Mouse (Mus musculus) CH12.LX (cell line): ENCODE measurements at regions not wholly inside any gene's neighbourhood (a gene's known extent, or its start where the extent isn't known, plus 50 kb on each side); places are given as distances from the start of the nearest gene placed in this dataset.

ENCODE experiments used
- DNase-seq: peaks from one replicate; pipeline ENCODE4 v3.0.0-alpha.2; 2013; ENCODE audit errors: extremely low read depth
- H3K27ac ChIP-seq: 2 replicates; pipeline ENCODE4 v1.5.1; 2012; ENCODE audit warnings: low read depth, mild to moderate bottlenecking, control low read depth, moderate library complexity; ENCODE audit not compliant: insufficient read depth
- H3K27me3 ChIP-seq: replicated peaks from 2 replicates; pipeline ENCODE3; 2012; ENCODE audit warnings: inconsistent platforms
- H3K36me3 ChIP-seq, 2 experiments: replicated peaks in 1 of 2; 2 replicates each; pipeline versions ENCODE3 to v1.6.1; 2012; ENCODE audit warnings: inconsistent platforms in 1 of 2, low read length in 1 of 2, mild to moderate bottlenecking in 1 of 2, mixed read lengths in 1 of 2, moderate library complexity in 1 of 2; ENCODE audit not compliant: control insufficient read depth in 1 of 2, insufficient read depth in 1 of 2
- H3K4me1 ChIP-seq, 2 experiments: 2 replicates each; pipeline ENCODE4 v1.6.1; 2012; ENCODE audit warnings: inconsistent platforms in 1 of 2, moderate library complexity in 1 of 2; ENCODE audit not compliant: insufficient read depth in 2 of 2, control insufficient read depth in 1 of 2
- H3K4me2 ChIP-seq: 2 replicates; pipeline ENCODE4 v1.6.1; 2012; ENCODE audit warnings: low read depth, mild to moderate bottlenecking, control low read depth; ENCODE audit not compliant: poor library complexity, insufficient read depth, severe bottlenecking
- H3K4me3 ChIP-seq, 3 experiments: fragments of 150-350 bp in 1 of 3; sonication (generic) in 1 of 3; replicated peaks in 1 of 3; 2 replicates each; pipeline versions ENCODE3 to v1.5.1; 2011 to 2012; ENCODE audit warnings: low read depth in 2 of 3, low read length in 2 of 3, mild to moderate bottlenecking in 2 of 3, moderate library complexity in 2 of 3, control low read depth in 1 of 3, improper control_type of control experiment in 1 of 3, inconsistent platforms in 1 of 3, mixed read lengths in 1 of 3; ENCODE audit not compliant: poor library complexity in 1 of 3
- H3K79me2 ChIP-seq: replicated peaks from 2 replicates; pipeline ENCODE4 v1.6.1; 2012; ENCODE audit warnings: mild to moderate bottlenecking, moderate library complexity; ENCODE audit not compliant: control insufficient read depth, poor library complexity, insufficient read depth, severe bottlenecking; ENCODE audit errors: extremely low read depth
- H3K9ac ChIP-seq: 2 replicates; pipeline ENCODE4 v1.6.1; 2012; ENCODE audit warnings: low read depth, mild to moderate bottlenecking, control low read depth, moderate library complexity; ENCODE audit not compliant: insufficient read depth
- H3K9me3 ChIP-seq: replicated peaks from 2 replicates; pipeline ENCODE3; 2012; ENCODE audit warnings: low read length, inconsistent platforms, mixed read lengths
- BHLHE40 ChIP-seq: IDR thresholded peaks from 2 replicates; pipeline ENCODE4 v1.6.1; 2011; ENCODE audit warnings: mild to moderate bottlenecking, low read depth, low read length, improper control_type of control experiment
- CHD1 ChIP-seq: IDR thresholded peaks from 2 replicates; pipeline ENCODE4 v1.6.1; 2012; ENCODE audit warnings: low read depth, low read length, improper control_type of control experiment, inconsistent platforms
- CHD2 ChIP-seq: IDR thresholded peaks from 2 replicates; pipeline ENCODE4 v1.6.1; 2011; ENCODE audit warnings: low read length, improper control_type of control experiment
- E2F4 ChIP-seq: IDR thresholded peaks from 2 replicates; pipeline ENCODE4 v1.6.1; 2011; ENCODE audit warnings: low read depth, low read length, improper control_type of control experiment; ENCODE audit not compliant: insufficient replicate concordance
- ELF1 ChIP-seq: IDR thresholded peaks from 2 replicates; pipeline ENCODE4 v1.6.1; 2014; ENCODE audit warnings: low read depth, mild to moderate bottlenecking, inconsistent platforms, low read length, improper control_type of control experiment
- ETS1 ChIP-seq: conservative IDR thresholded peaks from 2 replicates; pipeline ENCODE4 v1.6.1; 2012; ENCODE audit warnings: low read depth, mild to moderate bottlenecking, inconsistent platforms, low read length, improper control_type of control experiment, moderate library complexity
- HCFC1 ChIP-seq: IDR thresholded peaks from 2 replicates; pipeline ENCODE4 v1.6.1; 2012; ENCODE audit warnings: low read depth, mild to moderate bottlenecking, inconsistent platforms, low read length, improper control_type of control experiment
- JUN ChIP-seq: IDR thresholded peaks from 2 replicates; pipeline ENCODE4 v1.6.1; 2011; ENCODE audit warnings: low read depth, mild to moderate bottlenecking, low read length, improper control_type of control experiment, moderate library complexity; ENCODE audit not compliant: insufficient read depth
- MAFK ChIP-seq: IDR thresholded peaks from 2 replicates; pipeline ENCODE4 v1.6.1; 2011; ENCODE audit warnings: low read length, improper control_type of control experiment; ENCODE audit not compliant: insufficient replicate concordance
- MEF2A ChIP-seq: IDR thresholded peaks from 2 replicates; pipeline ENCODE4 v1.6.1; 2014; ENCODE audit warnings: low read depth, mild to moderate bottlenecking, inconsistent platforms, low read length, improper control_type of control experiment, borderline replicate concordance
- MXI1 ChIP-seq: IDR thresholded peaks from 2 replicates; pipeline ENCODE4 v1.6.1; 2011; ENCODE audit warnings: mild to moderate bottlenecking, low read depth, low read length, improper control_type of control experiment
- NELFE ChIP-seq: IDR thresholded peaks from 2 replicates; pipeline ENCODE4 v1.6.1; 2011; ENCODE audit warnings: low read depth, low read length, improper control_type of control experiment
- PAX5 ChIP-seq: IDR thresholded peaks from 2 replicates; pipeline ENCODE4 v1.6.1; 2012; ENCODE audit warnings: low read length, inconsistent platforms, mixed read lengths
- POLR2AphosphoS2 ChIP-seq: IDR thresholded peaks from 2 replicates; pipeline ENCODE4 v1.6.1; 2011; ENCODE audit warnings: low read depth, low read length, improper control_type of control experiment
- RAD21 ChIP-seq: IDR thresholded peaks from 2 replicates; pipeline ENCODE4 v1.6.1; 2011; ENCODE audit warnings: low read depth, mild to moderate bottlenecking, low read length, improper control_type of control experiment, moderate library complexity
- RCOR1 ChIP-seq: conservative IDR thresholded peaks from 2 replicates; pipeline ENCODE4 v1.6.1; 2012; ENCODE audit warnings: low read depth, mild to moderate bottlenecking, inconsistent platforms, low read length, improper control_type of control experiment
- TBP ChIP-seq: conservative IDR thresholded peaks from 2 replicates; pipeline ENCODE4 v1.6.1; 2011; ENCODE audit warnings: low read depth, low read length, improper control_type of control experiment
- TCF12 ChIP-seq: IDR thresholded peaks from 2 replicates; pipeline ENCODE4 v1.6.1; 2014; ENCODE audit warnings: low read depth, mild to moderate bottlenecking, inconsistent platforms, low read length, improper control_type of control experiment
- UBTF ChIP-seq: IDR thresholded peaks from 2 replicates; pipeline ENCODE4 v1.6.1; 2012; ENCODE audit warnings: low read depth, mild to moderate bottlenecking, inconsistent platforms, low read length, improper control_type of control experiment, moderate library complexity
- USF1 ChIP-seq: IDR thresholded peaks from 2 replicates; pipeline ENCODE4 v1.6.1; 2014; ENCODE audit warnings: low read depth, mild to moderate bottlenecking, inconsistent platforms, low read length, improper control_type of control experiment
- USF2 ChIP-seq: conservative IDR thresholded peaks from 2 replicates; pipeline ENCODE4 v1.6.1; 2011; ENCODE audit warnings: low read depth, low read length, improper control_type of control experiment
- ZC3H11A ChIP-seq: IDR thresholded peaks from 2 replicates; pipeline ENCODE4 v1.6.1; 2012; ENCODE audit warnings: low read depth, mild to moderate bottlenecking, inconsistent platforms, low read length, improper control_type of control experiment
- ZKSCAN1 ChIP-seq: IDR thresholded peaks from 2 replicates; pipeline ENCODE4 v1.6.1; 2012; ENCODE audit warnings: low read depth, inconsistent platforms, low read length, improper control_type of control experiment, borderline replicate concordance
- ZMIZ1 ChIP-seq: IDR thresholded peaks from 2 replicates; pipeline ENCODE4 v1.6.1; 2012; ENCODE audit warnings: low read depth, mild to moderate bottlenecking, inconsistent platforms, low read length, improper control_type of control experiment
- ZNF384 ChIP-seq: IDR thresholded peaks from 2 replicates; pipeline ENCODE4 v1.6.1; 2012; ENCODE audit warnings: low read depth, low read length, improper control_type of control experiment, inconsistent platforms
- dilution Hi-C: fragments of 300-500 bp; cut with MboI; formaldehyde crosslinking; loops from 2 replicates; pipeline ENCODE4 v1.14.3; 2020; ENCODE audit warnings: low sequenced_read_pairs; ENCODE audit not compliant: extremely low pct_unique_long_range_greater_than_20kb, extremely low pct_ligation_motif_present
- in situ Hi-C: fragments of 300-500 bp; cut with MboI; formaldehyde crosslinking; loops from 3 replicates; pipeline ENCODE4 v1.14.3; 2019; ENCODE audit warnings: low sequenced_read_pairs, low pct_ligation_motif_present, low pct_unique_long_range_greater_than_20kb, mixed read lengths

DNA sequence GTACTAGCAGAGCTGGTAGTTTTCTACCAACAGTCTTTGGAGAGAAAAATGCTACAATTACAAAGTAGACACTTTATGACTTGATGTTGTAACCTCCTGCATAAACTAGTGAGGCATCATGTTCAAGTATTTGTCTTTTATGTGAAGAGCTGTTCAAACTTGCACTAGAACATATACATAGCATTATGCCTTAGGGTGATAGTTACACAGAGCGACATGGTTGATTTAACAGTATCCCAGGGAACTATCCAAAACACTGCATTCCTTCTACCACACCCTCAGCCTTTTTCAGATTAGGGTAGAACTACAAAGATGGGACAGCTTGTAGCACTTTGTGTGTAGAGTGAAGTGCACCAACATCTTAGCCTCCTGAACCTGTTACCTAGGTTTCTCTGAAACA, 220.0 kb upstream of the Cblb start:
- H3K9me3 ChIP-seq, result no peaks in the 10 kb centered on the region
- peaks cover 2 to 15% of the 10 kb centered on the region in 2 experiments for H3K4me1 ChIP-seq
- H3K36me3 ChIP-seq, result no peaks in the 10 kb centered on the region
- H3K79me2 ChIP-seq, result no peaks in the 10 kb centered on the region
- no peaks in the 10 kb centered on the region for H3K27me3 ChIP-seq
- DNase-seq, result no peak
- no peak overlapping the region for H3K27ac ChIP-seq
- H3K9ac ChIP-seq, result no peak overlapping the region
- no peak overlapping the region for H3K4me2 ChIP-seq
- dilution Hi-C loops (no loop called here), in situ Hi-C loops (no loop called here)
- TF ChIP-seq JUN (no peak), MAFK (no peak), MXI1 (no peak), TBP (no peak), ELF1 (no peak), USF1 (no peak), E2F4 (no peak), TCF12 (no peak), CHD2 (no peak), MEF2A (no peak), UBTF (no peak), POLR2AphosphoS2 (no peak), BHLHE40 (no peak), NELFE (no peak), ETS1 (no peak), USF2 (no peak), ZNF384 (no peak), RAD21 (no peak), ZKSCAN1 (no peak), CHD1 (no peak)
- no peak overlapping the region for H3K4me3 ChIP-seq

DNA sequence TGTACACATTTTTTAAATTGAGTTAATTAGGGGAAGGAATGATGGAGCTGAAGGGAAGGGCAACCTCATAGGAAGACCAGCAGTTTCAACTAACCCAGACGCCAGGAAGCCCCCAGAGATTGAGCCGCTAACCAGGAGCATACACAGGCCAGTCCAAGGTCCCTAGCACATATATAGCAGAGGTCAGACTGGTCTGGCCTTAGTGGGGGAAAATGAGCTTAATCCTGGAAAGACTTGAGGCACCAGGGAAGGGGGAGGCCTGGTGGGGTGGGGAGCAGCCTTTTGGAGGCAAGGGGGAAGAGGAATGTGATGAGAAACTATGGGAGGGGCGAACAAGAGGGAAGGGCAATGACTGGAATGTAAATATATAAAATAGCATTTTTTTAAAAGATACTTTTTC, 188.3 kb upstream of the Cblb start:
- DNase-seq, result no peak
- Histone ChIP-seq H3K4me2 (no peak overlapping the region), H3K4me3 (no peak overlapping the region), H3K4me1 (no peaks in the 10 kb centered on the region), H3K36me3 (no peaks in the 10 kb centered on the region), H3K27ac (no peak overlapping the region), H3K9me3 (no peaks in the 10 kb centered on the region), H3K79me2 (no peaks in the 10 kb centered on the region), H3K27me3 (no peaks in the 10 kb centered on the region), H3K9ac (no peak overlapping the region)
- TF ChIP-seq RAD21, result no peak
- no peak for TF ChIP-seq TCF12
- no peak for TF ChIP-seq HCFC1
- TF ChIP-seq ZNF384, result no peak
- no peak for TF ChIP-seq RCOR1
- TF ChIP-seq ZMIZ1, result no peak
- TF ChIP-seq CHD1, result no peak
- TF ChIP-seq MAFK, result no peak
- no peak for TF ChIP-seq CHD2
- no peak for TF ChIP-seq ZC3H11A
- no peak for TF ChIP-seq BHLHE40
- no peak for TF ChIP-seq PAX5
- in situ Hi-C loops (no loop called here), dilution Hi-C loops (no loop called here)
